Mouse (Mus musculus): Measurements from ENCODE around the gene Rpl27a.

DNA sequence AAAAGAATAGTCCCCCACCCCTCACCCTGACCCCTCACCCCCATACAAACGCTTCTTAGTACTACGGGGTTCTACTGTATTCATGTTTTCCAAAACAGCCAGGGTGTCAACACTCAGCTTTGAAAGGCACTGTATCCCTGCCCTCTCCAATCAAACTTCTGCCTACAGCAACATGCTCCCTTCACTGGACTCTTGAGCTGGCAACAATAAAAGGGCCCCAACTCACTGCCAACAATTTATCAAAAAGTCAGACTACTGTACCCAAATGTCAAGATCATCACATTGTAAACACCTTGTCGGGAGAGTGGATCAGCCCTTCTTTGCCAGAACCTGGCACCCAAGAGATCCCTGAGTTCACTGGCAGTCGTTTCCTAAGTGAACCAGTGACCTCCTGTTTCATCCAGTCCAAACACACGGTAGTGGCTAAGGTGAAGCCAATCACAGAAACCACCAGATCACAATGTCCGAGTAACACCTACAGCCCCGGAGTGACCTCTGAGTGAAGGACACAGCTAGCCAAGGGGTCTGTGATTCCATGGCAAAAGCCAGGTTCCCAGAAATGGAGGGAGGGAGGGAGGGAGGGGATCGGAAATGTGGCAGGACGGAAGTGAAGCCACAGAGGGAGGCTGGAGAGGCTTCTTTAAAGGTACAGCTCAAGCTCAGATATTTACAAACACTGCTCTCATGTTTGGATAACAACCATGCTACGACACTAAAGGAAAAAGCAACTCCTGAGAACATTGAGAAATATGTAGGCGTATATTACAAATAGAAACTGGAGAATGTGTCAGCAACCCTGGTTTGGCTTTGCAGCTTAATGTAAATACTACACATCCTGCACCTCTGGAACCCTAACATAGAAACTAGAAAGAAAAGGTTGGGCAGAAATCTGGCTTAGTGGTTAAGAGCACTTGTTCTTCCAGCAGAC, 48.2 kb downstream of the Rpl27a start:
- no peak for TF ChIP-seq POLR2A (IDR thresholded peaks at IDR 0.05; ENCODE audit: insufficient read depth, low read depth, low read length)
- TF ChIP-seq CTCF (IDR thresholded peaks at IDR 0.05; ENCODE audit: insufficient read depth, low read depth, low read length) = no peak

All from olfactory bulb, adult 2 months (tissue).